Mouse (Mus musculus) neural tube, embryonic 13.5 days (tissue): Measurements from ENCODE around the gene Mpdu1. TPM values are rescaled to one million over a fixed set of nuclear protein-coding genes. Genes with fewer than 3 reads are reported as not detected.
"Not testable (repeated sequence)": the region's sequence is repeated elsewhere in the genome, so short reads cannot be mapped to it uniquely, and the experiment has no call there.

Experiments
- ATAC-seq: fragments of 200-750 bp; cut with Nextera tagmentation; 2 replicates; pipeline ENCODE4 v1.8.0; 2017; ENCODE audit warnings: low read depth, mild to moderate bottlenecking, moderate TSS enrichment, moderate library complexity
- H3K27ac ChIP-seq: fragments of 300-500 bp; sonication (generic); replicated peaks from 2 replicates; pipeline ENCODE4 v1.5.1; 2015; ENCODE audit warnings: moderate library complexity, mild to moderate bottlenecking, inconsistent platforms
- H3K27me3 ChIP-seq: fragments of 300-500 bp; sonication (generic); 2 replicates; pipeline ENCODE4 v1.6.1; 2015; ENCODE audit warnings: mild to moderate bottlenecking, inconsistent platforms
- H3K36me3 ChIP-seq: fragments of 300-500 bp; sonication (generic); 2 replicates; pipeline ENCODE4 v1.6.1; 2015; ENCODE audit warnings: mild to moderate bottlenecking, inconsistent platforms
- H3K4me1 ChIP-seq: fragments of 300-500 bp; sonication (generic); replicated peaks from 2 replicates; pipeline ENCODE4 v1.6.1; 2015; ENCODE audit warnings: inconsistent platforms
- H3K4me2 ChIP-seq: fragments of 300-500 bp; sonication (generic); 2 replicates; pipeline ENCODE4 v1.6.1; 2015; ENCODE audit warnings: inconsistent platforms, mild to moderate bottlenecking, moderate library complexity
- H3K4me3 ChIP-seq: fragments of 300-500 bp; sonication (generic); 2 replicates; pipeline ENCODE4 v1.5.1; 2015; ENCODE audit warnings: mild to moderate bottlenecking, inconsistent platforms
- H3K9ac ChIP-seq: fragments of 300-500 bp; sonication (generic); 2 replicates; pipeline ENCODE4 v1.6.1; 2015; ENCODE audit warnings: moderate library complexity, mild to moderate bottlenecking, inconsistent platforms
- H3K9me3 ChIP-seq: fragments of 300-500 bp; sonication (generic); 2 replicates; pipeline ENCODE4 v1.6.1; 2016; ENCODE audit warnings: inconsistent platforms
- WGBS: fragments of 180-500 bp; shearing (Covaris S2); methylation state at CpG from one replicate; pipeline ENCODE4 v1.1.7; 2015; 5-methylcytosine and 5-hydroxymethylcytosine counted together
- polyA plus RNA-seq: library from polyadenylated mRNA; unstranded; fragments of >200 nt; fragmentation: Nextera tagmentation; extraction: Ambion mirVana; gene quantifications from 2 replicates; pipeline ENCODE4 v1.2.1, GENCODE M21; 2015

Mpdu1 gene
- polyA plus RNA-seq, 1 experiment from 2014 or later, result 92.1 TPM

GRCm38 (mm10) chr11:69623006-69623405, 39.4 kb downstream of the Mpdu1 start:
- ATAC-seq, result no peak
- Histone ChIP-seq H3K27ac (no peak overlapping the region), H3K4me1 (peaks cover 11% of the 10 kb centered on the region), H3K9ac (peak overlapping the region; percentile 80), H3K36me3 (no peaks in the 10 kb centered on the region), H3K4me2 (peak overlapping the region; percentile 82), H3K27me3 (no peaks in the 10 kb centered on the region), H3K9me3 (no peaks in the 10 kb centered on the region), H3K4me3 (peak overlapping the region; percentile 52)
- 58% methylated on average over 4 of the region's 4 CpGs for WGBS

GRCm38 (mm10) chr11:69622406-69622805, 40.0 kb downstream of the Mpdu1 start:
- WGBS, result 36% methylated on average over 6 of the region's 6 CpGs
- peak overlapping the region; percentile 84 for H3K27ac ChIP-seq
- H3K4me2 ChIP-seq, result peak overlapping the region; percentile 82
- ATAC-seq, result 0 out of 2 replicates have a peak, but pooled peaks have one; percentile 28
- H3K36me3 ChIP-seq, result no peaks in the 10 kb centered on the region
- H3K9ac ChIP-seq, result peak overlapping the region; percentile 80
- peak overlapping the region; percentile 52 for H3K4me3 ChIP-seq
- H3K27me3 ChIP-seq, result no peaks in the 10 kb centered on the region
- no peaks in the 10 kb centered on the region for H3K9me3 ChIP-seq
- peaks cover 11% of the 10 kb centered on the region for H3K4me1 ChIP-seq

DNA sequence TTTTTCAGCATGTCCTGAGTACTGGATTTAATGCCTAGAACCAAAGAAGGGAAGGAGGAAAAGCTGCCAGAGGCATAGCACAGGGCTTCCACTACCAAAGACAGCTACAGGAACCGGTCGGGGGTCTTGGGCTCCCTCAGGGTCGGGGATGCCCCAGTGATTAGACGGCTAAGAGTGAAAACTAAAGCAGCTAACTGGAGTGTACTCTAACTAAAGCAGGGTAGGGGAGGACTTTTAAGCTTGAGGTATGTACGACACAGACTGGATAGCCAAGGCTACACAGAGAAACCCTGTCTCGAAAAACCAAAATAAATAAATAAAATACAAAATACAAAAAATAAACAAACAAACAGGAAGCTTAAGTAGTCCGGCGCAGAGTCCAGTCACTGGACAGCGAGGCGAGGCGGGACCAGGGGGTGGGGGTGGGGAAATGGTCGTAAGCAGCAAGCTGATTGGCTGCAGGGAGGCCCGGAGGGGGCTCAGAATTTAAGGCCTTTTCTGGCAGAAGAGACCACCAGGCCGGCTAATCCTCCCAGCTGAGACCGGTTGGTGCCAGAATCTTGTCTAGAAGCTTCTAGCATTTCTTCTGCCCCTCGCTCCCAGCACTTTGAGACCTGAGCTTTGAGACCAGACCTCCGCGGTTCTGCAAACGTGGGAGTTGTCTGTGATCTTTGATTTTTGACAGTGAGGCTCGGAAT, 40.7 kb downstream of the Mpdu1 start, which contains the start of gene Sat2:
Gene Sat2 (plus strand): TSS at position 454 of the 698 bp plus-strand sequence.
- H3K9me3 ChIP-seq, result no peaks in the 10 kb centered on the region
- H3K27ac ChIP-seq, result peak within 1 kb of the TSS; percentile 84
- H3K36me3 ChIP-seq, result no peaks in the 10 kb centered on the region
- peak within 1 kb of the TSS; percentile 80 for H3K9ac ChIP-seq
- peak within 1 kb of the TSS; percentile 52 for H3K4me3 ChIP-seq
- peak; percentile 81 for ATAC-seq
- H3K4me1 ChIP-seq, result peaks cover 11% of the 10 kb centered on the region
- WGBS, result 1% methylated on average over 20 of the region's 20 CpGs
- H3K27me3 ChIP-seq, result no peaks in the 10 kb centered on the region
- H3K4me2 ChIP-seq, result peak within 1 kb of the TSS; percentile 82

DNA sequence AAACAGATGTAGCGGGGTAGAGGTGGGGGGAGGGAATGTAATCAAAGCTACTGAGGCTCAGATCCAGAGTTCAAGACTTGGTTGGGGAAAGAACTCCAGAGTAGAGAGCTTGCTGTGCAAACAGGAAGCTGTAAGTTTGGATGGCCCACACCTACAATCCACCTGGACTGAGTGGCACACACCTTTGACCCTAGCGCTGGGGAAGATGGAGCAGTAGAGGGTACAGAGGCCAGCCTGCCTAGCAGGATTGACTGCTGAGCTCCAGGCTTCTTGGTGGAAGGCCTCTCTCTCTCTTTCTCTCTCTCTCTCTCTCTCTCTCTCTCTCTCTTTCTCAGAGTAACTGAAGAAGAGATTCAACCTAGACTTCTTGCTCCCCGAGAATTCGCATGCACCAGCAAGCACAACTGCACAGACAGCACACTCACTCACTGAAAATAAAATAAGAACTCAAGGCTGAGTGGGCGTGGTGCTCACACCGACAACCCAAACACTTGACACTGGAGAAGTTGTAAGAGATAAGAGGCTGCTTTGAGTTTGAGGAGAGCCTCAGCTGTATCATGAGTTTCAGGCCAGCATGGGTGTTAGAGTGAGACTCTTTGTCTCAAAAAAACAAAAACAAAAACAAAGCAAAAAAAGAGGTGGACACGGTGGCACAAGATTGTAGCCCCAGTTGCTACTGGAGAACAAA, 41.9 kb downstream of the Mpdu1 start:
- peaks cover 11% of the 10 kb centered on the region for H3K4me1 ChIP-seq
- 0 out of 2 replicates have a peak, but pooled peaks cover 5% of the 10 kb centered on the region for H3K27me3 ChIP-seq
- no peak overlapping the region for H3K4me3 ChIP-seq
- no peaks in the 10 kb centered on the region for H3K36me3 ChIP-seq
- no peak overlapping the region for H3K9ac ChIP-seq
- 90% methylated on average over 7 of the region's 7 CpGs for WGBS
- no peaks in the 10 kb centered on the region for H3K9me3 ChIP-seq
- no peak for ATAC-seq
- no peak overlapping the region for H3K4me2 ChIP-seq
- H3K27ac ChIP-seq, result no peak overlapping the region

DNA sequence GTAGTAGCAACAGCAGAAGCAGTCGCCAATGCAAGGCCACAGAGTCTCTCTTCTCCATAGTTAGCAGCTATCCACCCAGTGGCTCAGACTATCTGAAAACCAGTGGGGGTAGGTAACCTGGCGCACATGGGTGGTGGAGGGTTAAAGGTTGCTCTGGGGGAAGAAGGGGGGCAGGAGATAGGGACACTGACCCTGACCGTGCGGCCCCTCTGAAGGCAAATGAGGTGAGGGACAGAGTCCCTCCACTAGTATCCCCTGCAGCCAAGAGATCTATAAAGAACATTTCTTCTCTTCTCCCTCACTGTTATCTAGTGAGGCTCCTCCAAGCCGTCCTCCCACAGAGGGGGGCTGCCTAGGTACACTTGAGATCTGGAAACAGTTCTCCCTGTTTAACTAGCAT, 44.6 kb downstream of the Mpdu1 start, which contains the start of gene Shbg:
Gene Shbg (minus strand): TSS at position 101 of the 400 bp plus-strand sequence.
- 76% methylated on average over 5 of the region's 5 CpGs for WGBS
- H3K9ac ChIP-seq, result peak within 1 kb of the TSS; percentile 47; the same call in 1 of the 2 replicates
- no peak for ATAC-seq

GRCm38 (mm10) chr11:69616781-69617180, 45.7 kb downstream of the Mpdu1 start:
- Histone ChIP-seq H3K4me3 (no peak overlapping the region), H3K4me2 (no peak overlapping the region), H3K9ac (peak overlapping the region; percentile 47; the same call in 1 of the 2 replicates)

More for the DNA sequence above, 44.6 kb downstream of the Mpdu1 start, which contains the start of gene Shbg:
- no peak within 1 kb of the TSS for H3K27ac ChIP-seq
- H3K36me3 ChIP-seq, result no peaks in the 10 kb centered on the region
- H3K9me3 ChIP-seq, result no peaks in the 10 kb centered on the region
- no peak within 1 kb of the TSS for H3K4me3 ChIP-seq
- peaks cover 11% of the 10 kb centered on the region for H3K4me1 ChIP-seq
- H3K4me2 ChIP-seq, result no peak within 1 kb of the TSS
- peaks cover 12% of the 10 kb centered on the region; the same call in 1 of the 2 replicates for H3K27me3 ChIP-seq

GRCm38 (mm10) chr11:69614257-69614588, 48.2 kb downstream of the Mpdu1 start:
- not testable (repeated sequence) for H3K27ac ChIP-seq, H3K4me3 ChIP-seq, H3K4me1 ChIP-seq, H3K9me3 ChIP-seq, H3K36me3 ChIP-seq, ATAC-seq, H3K9ac ChIP-seq, H3K4me2 ChIP-seq
- WGBS, result 60% methylated on average over 11 of the region's 11 CpGs
- H3K27me3 ChIP-seq, result peaks cover 12% of the 10 kb centered on the region; the same call in 1 of the 2 replicates

More at GRCm38 (mm10) chr11:69616781-69617180, 45.7 kb downstream of the Mpdu1 start:
- Histone ChIP-seq H3K4me1 (peaks cover 5% of the 10 kb centered on the region), H3K36me3 (no peaks in the 10 kb centered on the region), H3K27ac (no peak overlapping the region), H3K9me3 (no peaks in the 10 kb centered on the region), H3K27me3 (peaks cover 12% of the 10 kb centered on the region; the same call in 1 of the 2 replicates)
- ATAC-seq, result no peak
- WGBS, result 54% methylated on average over 10 of the region's 10 CpGs

DNA sequence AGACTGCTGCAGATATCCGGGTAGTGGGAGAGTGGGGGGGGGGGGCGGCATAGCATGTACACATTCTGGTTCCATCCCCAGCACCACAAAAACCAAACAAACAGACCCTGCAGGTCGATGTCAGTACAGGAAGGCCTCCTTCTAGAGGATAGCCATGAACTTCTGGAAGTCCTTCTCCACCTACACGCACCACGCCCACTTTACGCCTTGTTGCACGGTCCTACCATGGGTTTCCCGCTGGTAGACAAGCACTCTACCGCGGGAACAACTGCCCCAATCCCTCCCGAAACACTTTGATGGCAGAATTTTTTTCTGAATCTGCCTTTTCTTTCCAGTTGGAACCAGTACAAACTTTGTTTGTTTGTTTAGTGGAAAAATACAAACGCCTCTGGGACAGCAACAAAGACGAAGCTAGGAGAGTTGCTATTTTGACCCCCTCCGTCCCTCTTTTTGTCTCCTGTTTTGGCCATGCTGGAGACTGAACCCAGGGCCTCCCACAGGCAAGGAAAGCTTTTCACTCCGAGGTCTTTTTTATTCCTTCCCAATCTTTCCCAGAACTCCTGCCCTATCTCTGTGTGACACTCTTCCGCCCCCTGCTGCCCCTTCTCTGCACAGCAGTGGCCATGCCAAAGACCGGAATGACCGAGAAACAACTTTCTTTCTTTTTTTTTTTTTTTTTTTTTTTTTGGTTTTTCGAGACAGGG, 48.7 kb downstream of the Mpdu1 start:
- Histone ChIP-seq H3K27ac (no peak overlapping the region), H3K4me1 (peaks cover 5% of the 10 kb centered on the region), H3K4me2 (peak overlapping the region; percentile 32), H3K36me3 (no peaks in the 10 kb centered on the region), H3K9ac (no peak overlapping the region), H3K27me3 (peaks cover 12% of the 10 kb centered on the region; the same call in 1 of the 2 replicates), H3K4me3 (no peak overlapping the region), H3K9me3 (no peaks in the 10 kb centered on the region)
- 8% methylated on average over 19 of the region's 19 CpGs for WGBS
- ATAC-seq, result no peak

DNA sequence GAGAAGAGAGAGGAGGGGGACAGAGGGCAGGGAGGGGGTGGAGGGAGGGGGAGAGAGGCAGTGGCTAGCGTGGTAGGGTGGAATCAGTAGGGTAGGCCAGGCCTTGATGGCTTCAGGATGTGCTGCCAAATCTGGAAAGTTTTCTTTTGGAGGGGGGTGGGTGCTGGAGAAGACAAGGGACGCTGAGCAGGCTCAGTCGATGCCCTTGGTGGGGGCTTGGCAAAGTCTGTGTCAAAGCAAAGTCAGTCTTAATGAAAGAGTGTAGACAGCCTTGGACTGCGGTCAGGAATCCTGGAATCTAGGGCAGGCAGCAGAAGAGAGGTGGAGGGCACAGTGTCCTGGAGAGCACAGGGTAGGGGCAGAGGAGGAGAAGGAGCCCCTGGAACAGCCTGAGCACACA, 51.5 kb downstream of the Mpdu1 start:
- no peak overlapping the region for H3K27ac ChIP-seq
- no peak overlapping the region for H3K4me2 ChIP-seq
- no peak for ATAC-seq
- no peak overlapping the region for H3K4me3 ChIP-seq
- peaks cover 9% of the 10 kb centered on the region for H3K4me1 ChIP-seq
- 63% methylated on average over 4 of the region's 4 CpGs for WGBS
- no peaks in the 10 kb centered on the region for H3K9me3 ChIP-seq
- H3K9ac ChIP-seq, result no peak overlapping the region
- no peaks in the 10 kb centered on the region for H3K36me3 ChIP-seq
- peaks cover 8% of the 10 kb centered on the region; the same call in 1 of the 2 replicates for H3K27me3 ChIP-seq

- H3K9me3 ChIP-seq, result no peaks in the 10 kb centered on the region
- peaks cover 16% of the 10 kb centered on the region for H3K4me1 ChIP-seq
- 59% methylated on average over 7 of the region's 7 CpGs for WGBS
- H3K27me3 ChIP-seq, result no peaks in the 10 kb centered on the region
- H3K36me3 ChIP-seq, result no peaks in the 10 kb centered on the region
- no peak for ATAC-seq
- no peak overlapping the region for H3K9ac ChIP-seq
- H3K4me3 ChIP-seq, result no peak overlapping the region
- H3K27ac ChIP-seq, result no peak overlapping the region
- H3K4me2 ChIP-seq, result no peak overlapping the region
Measured at GRCm38 (mm10) chr11:69609416-69609815, 53.0 kb downstream of the Mpdu1 start.

GRCm38 (mm10) chr11:69608525-69608924, 53.9 kb downstream of the Mpdu1 start:
- H3K4me2 ChIP-seq, result no peak overlapping the region
- H3K9me3 ChIP-seq, result no peaks in the 10 kb centered on the region
- no peak for ATAC-seq
- peaks cover 20% of the 10 kb centered on the region for H3K4me1 ChIP-seq
- H3K4me3 ChIP-seq, result no peak overlapping the region
- H3K9ac ChIP-seq, result no peak overlapping the region
- H3K27me3 ChIP-seq, result peaks cover 5% of the 10 kb centered on the region; the same call in 1 of the 2 replicates
- no peak overlapping the region for H3K27ac ChIP-seq
- H3K36me3 ChIP-seq, result no peaks in the 10 kb centered on the region
- 89% methylated on average over 3 of the region's 3 CpGs for WGBS

GRCm38 (mm10) chr11:69606832-69607231, 55.6 kb downstream of the Mpdu1 start:
- H3K27ac ChIP-seq, result no peak overlapping the region
- peaks cover 9% of the 10 kb centered on the region for H3K36me3 ChIP-seq
- peaks cover 22% of the 10 kb centered on the region for H3K4me1 ChIP-seq
- H3K27me3 ChIP-seq, result peaks cover 5% of the 10 kb centered on the region; the same call in 1 of the 2 replicates
- H3K4me2 ChIP-seq, result no peak overlapping the region
- 77% methylated on average over 2 of the region's 2 CpGs for WGBS
- H3K9ac ChIP-seq, result no peak overlapping the region
- no peaks in the 10 kb centered on the region for H3K9me3 ChIP-seq
- ATAC-seq, result no peak
- no peak overlapping the region for H3K4me3 ChIP-seq
